Mouse (Mus musculus) heart, adult 10 weeks (tissue): ENCODE data around the gene Ifne. TPM values are rescaled to one million over a fixed set of nuclear protein-coding genes. Genes with fewer than 3 reads are reported as not detected.

Experiments
- polyA plus RNA-seq: library from polyadenylated mRNA; stranded (reverse); fragments of 350-450 nt; fragmentation: Illumina TruSeq; extraction: RNeasy Lipid Tissue Mini Kit (QIAGEN cat#74804); gene quantifications from one replicate; pipeline ENCODE4 v1.2.3, GENCODE M21; 2014; ENCODE audit warnings: low read depth, low replicate concordance

Ifne gene
- polyA plus RNA-seq: not detected

GRCm38 (mm10) chr4:88880101-88880500 is at the start of gene Ifne:
Gene Ifne (minus strand): TSS chr4:88880201.

GRCm38 (mm10) chr4:88849698-88850097 is 30.3 kb downstream of the Ifne start, which contains the start of gene Ifna1:
Gene Ifna1 (plus strand): TSS chr4:88850087.

GRCm38 (mm10) chr4:88841438-88841911 is 38.5 kb downstream of the Ifne start, which contains the start of gene Ifna4:
Gene Ifna4 (plus strand): TSS chr4:88841861.

GRCm38 (mm10) chr4:88835225-88835624 is 44.8 kb downstream of the Ifne start, which contains the start of gene Ifna5:
Gene Ifna5 (plus strand): TSS chr4:88835525.

Other genes with a start within 250 kb of the Ifne start
- not detected for gene C87499, start 245.8 kb downstream of the Ifne start, polyA plus RNA-seq
- gene Ifna13, start 235.7 kb downstream of the Ifne start, polyA plus RNA-seq: not detected
- gene Ifna16, start 203.3 kb downstream of the Ifne start, polyA plus RNA-seq: not detected
- gene Ifna2, start 196.3 kb downstream of the Ifne start, polyA plus RNA-seq: not detected
- not detected for gene Ifnab, start 188.8 kb downstream of the Ifne start, polyA plus RNA-seq
- gene Gm26566, start 158.4 kb downstream of the Ifne start, polyA plus RNA-seq: not detected
- 44.7 TPM for gene Klhl9, start 157.7 kb downstream of the Ifne start, polyA plus RNA-seq
- not detected for gene Gm13271, start 125.3 kb downstream of the Ifne start, polyA plus RNA-seq
- not detected for gene Gm13283, start 120.1 kb downstream of the Ifne start, polyA plus RNA-seq
- not detected for gene Gm13290, start 106.4 kb downstream of the Ifne start, polyA plus RNA-seq
- not detected for gene Gm13289, start 103.3 kb downstream of the Ifne start, polyA plus RNA-seq
- not detected for gene Gm13272, start 100.4 kb downstream of the Ifne start, polyA plus RNA-seq
- gene Ifnz, start 98.1 kb downstream of the Ifne start, polyA plus RNA-seq: not detected
- not detected for gene Gm13276, start 94.5 kb downstream of the Ifne start, polyA plus RNA-seq
- gene Gm13277, start 91.6 kb downstream of the Ifne start, polyA plus RNA-seq: not detected
- not detected for gene Gm13278, start 88.7 kb downstream of the Ifne start, polyA plus RNA-seq
- gene Gm13275, start 85.7 kb downstream of the Ifne start, polyA plus RNA-seq: not detected
- not detected for gene Gm13279, start 82.8 kb downstream of the Ifne start, polyA plus RNA-seq
- not detected for gene Gm13285, start 80.5 kb downstream of the Ifne start, polyA plus RNA-seq
- not detected for gene Gm13287, start 76.9 kb downstream of the Ifne start, polyA plus RNA-seq
- not detected for gene Gm13288, start 74.7 kb downstream of the Ifne start, polyA plus RNA-seq
- gene Ifna7, start 64.0 kb downstream of the Ifne start, polyA plus RNA-seq: not detected
- not detected for gene Ifna11, start 60.2 kb downstream of the Ifne start, polyA plus RNA-seq
- not detected for gene Ifna6, start 52.8 kb downstream of the Ifne start, polyA plus RNA-seq
- gene Ifna5, start 44.7 kb downstream of the Ifne start, polyA plus RNA-seq: not detected
- gene Ifna4, start 38.3 kb downstream of the Ifne start, polyA plus RNA-seq: not detected
- gene Ifna1, start 30.1 kb downstream of the Ifne start, polyA plus RNA-seq: not detected